7 mouse cellular contexts compared by ENCODE assay signal in the genomic region with DNA sequence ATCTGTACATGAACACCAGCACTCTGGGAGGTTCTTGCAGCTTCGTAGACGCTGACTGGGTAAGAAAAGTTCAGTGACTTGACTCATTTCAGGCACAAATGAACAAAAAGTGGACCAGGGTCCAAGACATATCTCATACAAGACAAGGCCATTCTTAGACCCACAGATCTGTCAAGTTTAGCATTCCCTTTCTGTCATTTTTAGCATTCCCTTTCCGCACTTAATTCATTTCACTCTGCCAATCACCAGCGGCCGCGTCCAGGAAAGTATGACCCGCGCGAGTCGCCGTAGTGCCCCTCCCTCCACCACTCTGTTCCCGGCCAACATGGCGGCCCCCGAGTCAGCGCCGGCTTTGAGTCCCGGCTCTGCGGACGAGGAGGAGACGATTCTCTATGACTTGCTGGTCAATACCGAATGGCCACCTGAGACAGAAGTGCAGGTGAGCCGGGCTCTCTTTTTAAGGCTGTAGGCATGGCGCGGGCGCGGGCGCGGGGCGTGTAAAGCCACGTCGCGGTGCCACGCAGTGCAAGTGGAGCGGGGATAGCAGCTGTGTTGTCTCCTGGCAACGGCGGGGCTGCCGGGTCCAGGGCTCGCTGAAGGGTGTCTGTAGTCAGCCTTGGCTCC. TPM values are rescaled to one million over a fixed set of nuclear protein-coding genes. Genes with fewer than 3 reads are reported as not detected.
A peak's percentile ranks its signal among the peaks of the same experiment; 100 is the strongest.
DNase-seq lines count a peak whose midpoint lies in the region; ATAC-seq lines count a peak whose summit lies in the region.

A gene (plus strand): TSS at position 308 of the 624 bp plus-strand sequence.

- 3% methylated on average over 38 of the region's 38 CpGs for WGBS in intestine, embryonic 15.5 days
- WGBS in midbrain, embryonic 10.5 days = 4% methylated on average over 38 of the region's 38 CpGs

- H3K9me3 ChIP-seq in intestine, embryonic 15.5 days = no peaks in the 10 kb centered on the region
- H3K9me3 ChIP-seq in midbrain, embryonic 10.5 days (replicated peaks) = no peaks in the 10 kb centered on the region

- H3K4me3 ChIP-seq in intestine, embryonic 15.5 days (replicated peaks) = peak within 1 kb of the TSS; percentile 81
- H3K4me3 ChIP-seq in midbrain, embryonic 10.5 days = peak within 1 kb of the TSS; percentile 94

- H3K9ac ChIP-seq in intestine, embryonic 15.5 days = peak within 1 kb of the TSS; percentile 72

- DNase-seq in adrenal gland, adult (ENCODE audit: inconsistent age in 2 of 2, low spot score in 1 of 2) = peak; percentile 88 to 96
- peak; percentile 90 for DNase-seq in embryo, embryonic 11 days
- peak; percentile 77 to 79 for DNase-seq in gastrocnemius, postnatal 36 days
- DNase-seq in left cerebral cortex, postnatal 25 days (ENCODE audit: low spot score in 2 of 2) = peak; percentile 90
- peak; percentile 89 for DNase-seq in midbrain, embryonic 10.5 days (ENCODE audit: low spot score)
- DNase-seq in right cerebral cortex, postnatal 4 days = peak; percentile 86

- H3K4me1 ChIP-seq in intestine, embryonic 15.5 days (replicated peaks) = 0 out of 2 replicates have a peak, but pooled peaks cover 10% of the 10 kb centered on the region
- peaks cover 19% of the 10 kb centered on the region for H3K4me1 ChIP-seq in midbrain, embryonic 10.5 days

- H3K4me2 ChIP-seq in intestine, embryonic 15.5 days (replicated peaks) = peak within 1 kb of the TSS; percentile 69

- 0 out of 2 replicates have a peak, but pooled peaks cover under 1% of the 10 kb centered on the region for H3K36me3 ChIP-seq in intestine, embryonic 15.5 days
- H3K36me3 ChIP-seq in midbrain, embryonic 10.5 days = peaks cover 4% of the 10 kb centered on the region; the same call in 1 of the 2 replicates

- intact Hi-C loops in gastrocnemius, postnatal 36 days (cut with DNase I) = no loop called here
- intact Hi-C loops in left cerebral cortex, postnatal 25 days (cut with DNase I) = loop anchor here (2.0 kb wide), 1 partner anchor 20 kb away; a partner anchor contains a TSS

- peak within 1 kb of the TSS; percentile 27; the same call in 1 of the 2 replicates for H3K27ac ChIP-seq in intestine, embryonic 15.5 days
- peak within 1 kb of the TSS; percentile 92 for H3K27ac ChIP-seq in midbrain, embryonic 10.5 days (replicated peaks)

- peak; percentile 92 for ATAC-seq in intestine, embryonic 15.5 days

- no peaks in the 10 kb centered on the region for H3K27me3 ChIP-seq in intestine, embryonic 15.5 days (replicated peaks)
- H3K27me3 ChIP-seq in midbrain, embryonic 10.5 days (ENCODE audit: low read depth, poor library complexity, severe bottlenecking) = no peaks in the 10 kb centered on the region

RNA-seq across cellular contexts. Expression of the gene that starts here (rescaled TPM):
- total RNA-seq in gastrocnemius, postnatal 36 days (2021) = 10 to 100 TPM; 15.6 to 19.3 TPM
- polyA plus RNA-seq in intestine, embryonic 15.5 days (2015; fragmentation: Nextera tagmentation; extraction: Ambion mirVana) = 16.4 and 18.8 TPM in 2 replicates
- total RNA-seq in left cerebral cortex, postnatal 25 days (2021) = 10 to 100 TPM; 28.3 to 30.8 TPM
- polyA plus RNA-seq in midbrain, embryonic 10.5 days (2016; fragmentation: Nextera tagmentation; extraction: Ambion mirVana) = 13.3 and 14.9 TPM in 2 replicates

Comparison
In these comparisons a context has a peak if more than half of its experiments do, and no peak if none do; other contexts are left out.
1. Peak in every context shown above with its lines: DNase-seq, ATAC-seq, H3K4me3 ChIP-seq and H3K27ac ChIP-seq.